Mouse (Mus musculus) C2C12 (cell line): Measurements from ENCODE around the gene Otp. TPM values are rescaled to one million over a fixed set of nuclear protein-coding genes. Genes with fewer than 3 reads are reported as not detected.
A peak's percentile ranks its signal among the peaks of the same experiment; 100 is the strongest.

ENCODE experiments used
- H3K27me3 ChIP-seq: one replicate; pipeline ENCODE4 v1.6.1; 2011; ENCODE audit not compliant: control insufficient read depth, insufficient read depth, insufficient read length
- H3K36me3 ChIP-seq: one replicate; pipeline ENCODE4 v1.6.1; 2011; ENCODE audit not compliant: control insufficient read depth, insufficient read depth
- H3K4me3 ChIP-seq: one replicate; pipeline ENCODE4 v1.5.1; 2011; ENCODE audit warnings: mild to moderate bottlenecking, control low read depth; ENCODE audit not compliant: poor library complexity, insufficient read depth, severe bottlenecking
- H3K79me2 ChIP-seq: one replicate; pipeline ENCODE4 v1.6.1; 2011; ENCODE audit not compliant: control insufficient read depth, insufficient read depth
- H3K79me3 ChIP-seq: one replicate; pipeline ENCODE4 v1.6.1; 2011; ENCODE audit warnings: low read depth, control low read depth
- H3ac ChIP-seq: one replicate; pipeline ENCODE3; 2011; ENCODE audit warnings: low read depth; ENCODE audit not compliant: control insufficient read depth, insufficient read length
- CEBPB ChIP-seq: IDR thresholded peaks from one replicate; pipeline ENCODE4 v1.6.1; 2011; ENCODE audit warnings: low read depth, mild to moderate bottlenecking, control low read depth, moderate library complexity
- CTCF ChIP-seq: IDR thresholded peaks from one replicate; pipeline ENCODE4 v1.5.1; 2011; ENCODE audit not compliant: control insufficient read depth, insufficient read depth, insufficient read length
- FOSL1 ChIP-seq: IDR thresholded peaks from one replicate; pipeline ENCODE4 v1.8.0; 2011; ENCODE audit warnings: mild to moderate bottlenecking, low read length; ENCODE audit not compliant: poor library complexity, insufficient read depth, severe bottlenecking
- MAX ChIP-seq: IDR thresholded peaks from one replicate; pipeline ENCODE4 v1.6.1; 2011; ENCODE audit warnings: mild to moderate bottlenecking, control low read depth
- MYOD1 ChIP-seq: IDR thresholded peaks from one replicate; pipeline ENCODE4 v1.6.1; 2011; ENCODE audit warnings: low read depth; ENCODE audit not compliant: control insufficient read depth, insufficient read length
- MYOG ChIP-seq: IDR thresholded peaks from one replicate; pipeline ENCODE4 v1.6.1; 2011; ENCODE audit not compliant: control insufficient read depth, insufficient read length; ENCODE audit errors: extremely low read depth
- USF1 ChIP-seq: IDR thresholded peaks from one replicate; pipeline ENCODE4 v1.6.1; 2011; ENCODE audit warnings: low read depth, mild to moderate bottlenecking, control low read depth, moderate library complexity
- polyA plus RNA-seq: library from polyadenylated mRNA; unstranded; fragments of >200 nt; fragmentation: generic; extraction: Trizol; gene quantifications from one replicate; pipeline ENCODE4 v1.2.1, GENCODE M21; 2012; ENCODE audit warnings: missing spikeins

Gene Otp
- polyA plus RNA-seq, 1 experiment = not detected

DNA sequence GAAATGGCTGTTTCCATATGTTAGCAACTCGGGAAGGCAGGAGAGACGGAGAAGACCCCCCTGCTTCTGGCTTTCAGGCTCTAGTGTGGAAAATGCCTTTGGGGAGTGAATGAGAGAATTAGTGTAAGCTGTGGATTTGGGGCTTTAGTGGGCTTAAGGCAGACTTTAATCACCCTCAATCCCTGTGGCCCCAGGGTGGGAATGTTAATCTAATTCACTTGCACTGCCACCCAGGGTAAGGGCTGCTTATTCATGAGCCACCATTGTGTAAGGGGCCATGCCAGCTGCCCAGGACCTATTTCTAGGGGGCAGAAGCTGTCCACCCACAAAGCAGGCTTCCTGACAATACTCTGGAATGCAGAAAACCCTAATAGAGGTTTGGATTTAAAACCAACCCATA is 8.5 kb upstream of the Otp start:
- peaks cover 35% of the 10 kb centered on the region for H3K27me3 ChIP-seq
- TF ChIP-seq MYOG (no peak), CTCF (no peak), MAX (no peak), USF1 (no peak), FOSL1 (no peak), CEBPB (no peak), MYOD1 (no peak)
- H3ac ChIP-seq = no peak overlapping the region

DNA sequence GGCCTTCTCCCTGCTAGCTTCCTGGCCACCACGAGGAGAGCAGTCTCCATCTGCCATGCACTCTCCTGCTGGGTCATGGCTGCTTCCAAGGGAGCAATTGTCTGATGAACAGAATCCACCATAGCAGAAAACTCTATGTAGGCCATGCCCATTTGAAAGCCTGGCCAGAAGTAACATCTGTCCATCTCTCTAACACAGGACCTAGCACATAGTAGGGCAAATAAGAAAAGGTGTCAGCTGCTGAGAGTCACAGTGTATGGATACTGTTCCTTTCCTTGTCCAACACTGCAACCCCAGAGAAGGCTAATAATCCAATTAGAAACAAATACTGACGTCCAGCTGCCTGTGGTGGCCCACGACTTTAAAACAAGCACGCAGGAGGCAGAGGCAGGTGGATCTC is 7.6 kb upstream of the Otp start:
- no peaks in the 10 kb centered on the region for H3K79me2 ChIP-seq
- no peaks in the 10 kb centered on the region for H3K79me3 ChIP-seq
- TF ChIP-seq USF1 (no peak), MYOD1 (no peak), FOSL1 (no peak), CTCF (no peak), MAX (no peak), CEBPB (no peak), MYOG (no peak)
- H3K36me3 ChIP-seq = no peaks in the 10 kb centered on the region
- no peak overlapping the region for H3K4me3 ChIP-seq
- no peak overlapping the region for H3ac ChIP-seq
- H3K27me3 ChIP-seq = peaks cover 41% of the 10 kb centered on the region

More for the DNA sequence above, 8.5 kb upstream of the Otp start:
- H3K79me3 ChIP-seq = no peaks in the 10 kb centered on the region
- H3K79me2 ChIP-seq = no peaks in the 10 kb centered on the region
- no peak overlapping the region for H3K4me3 ChIP-seq
- H3K36me3 ChIP-seq = no peaks in the 10 kb centered on the region

DNA sequence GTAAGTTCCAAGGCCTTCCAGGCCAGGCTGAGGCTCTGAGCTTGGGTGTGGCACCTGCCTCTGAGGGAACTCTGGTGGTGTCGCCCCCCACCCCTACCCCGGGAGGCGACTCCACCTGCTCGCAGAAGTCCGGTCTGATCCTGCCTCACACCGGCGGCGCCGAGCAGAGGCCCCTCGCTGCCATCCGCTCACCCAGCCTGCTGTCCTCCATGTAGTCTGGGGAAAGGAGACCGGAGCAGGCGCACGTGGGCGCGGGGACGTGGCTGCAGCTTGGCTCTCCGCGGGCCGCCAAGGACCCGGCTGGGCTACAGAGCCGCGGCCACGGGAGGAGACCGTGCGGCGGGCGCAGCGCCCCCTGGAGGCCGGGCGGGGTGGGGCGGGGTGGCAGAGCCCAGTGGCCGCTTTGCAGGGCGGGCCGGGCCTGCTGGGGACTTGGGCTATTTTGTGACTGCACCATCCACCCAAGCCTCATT is 6.9 kb upstream of the Otp start:
- Histone ChIP-seq H3K4me3 (no peak overlapping the region), H3K79me2 (no peaks in the 10 kb centered on the region), H3K27me3 (peaks cover 48% of the 10 kb centered on the region), H3ac (no peak overlapping the region), H3K36me3 (no peaks in the 10 kb centered on the region), H3K79me3 (no peaks in the 10 kb centered on the region)
- TF ChIP-seq USF1 (no peak), CTCF (peak; percentile 11)

GRCm38 (mm10) chr13:94869541-94869940 is 5.9 kb upstream of the Otp start:
- Histone ChIP-seq H3K4me3 (no peak overlapping the region), H3K27me3 (peaks cover 53% of the 10 kb centered on the region)

DNA sequence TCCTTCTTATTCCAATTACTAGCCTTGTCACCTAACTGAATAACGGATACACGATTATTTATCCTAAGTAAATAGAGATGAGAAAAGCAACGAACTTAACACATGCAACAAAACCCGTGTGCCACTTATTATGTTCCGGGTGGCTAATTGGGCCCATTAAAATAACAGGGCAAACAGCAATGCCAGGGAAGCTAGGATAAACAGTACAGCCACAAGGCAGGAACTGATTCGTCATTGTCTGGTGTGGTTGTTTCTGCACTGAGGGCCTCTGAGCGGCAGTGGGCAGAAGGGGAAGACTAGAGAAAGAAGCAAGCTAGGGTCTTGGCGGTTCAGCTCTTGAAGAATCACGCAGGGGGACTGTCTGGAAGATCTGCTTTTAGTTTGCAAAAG is 5.3 kb upstream of the Otp start:
- Histone ChIP-seq H3K27me3 (peaks cover 59% of the 10 kb centered on the region), H3ac (no peak overlapping the region), H3K79me3 (no peaks in the 10 kb centered on the region), H3K4me3 (no peak overlapping the region), H3K79me2 (no peaks in the 10 kb centered on the region), H3K36me3 (no peaks in the 10 kb centered on the region)
- TF ChIP-seq CEBPB (no peak), MYOD1 (no peak), FOSL1 (no peak), CTCF (no peak), MAX (no peak), USF1 (no peak), MYOG (no peak)

More at GRCm38 (mm10) chr13:94869541-94869940, 5.9 kb upstream of the Otp start:
- no peaks in the 10 kb centered on the region for H3K79me3 ChIP-seq
- no peaks in the 10 kb centered on the region for H3K79me2 ChIP-seq
- H3ac ChIP-seq = no peak overlapping the region
- TF ChIP-seq FOSL1 (no peak), MYOG (no peak), USF1 (no peak), MYOD1 (no peak), CEBPB (no peak), CTCF (no peak), MAX (no peak)
- no peaks in the 10 kb centered on the region for H3K36me3 ChIP-seq
